Mouse (Mus musculus) kidney, postnatal 0 days (tissue): ENCODE data around the gene Nipal1. TPM values are rescaled to one million over a fixed set of nuclear protein-coding genes. Genes with fewer than 3 reads are reported as not detected.

ENCODE experiments used
- ATAC-seq: fragments of 200-750 bp; cut with Nextera tagmentation; replicated peaks from 2 replicates; pipeline ENCODE4 v1.8.0; 2017; ENCODE audit warnings: low read depth, moderate number of reproducible peaks, moderate TSS enrichment, moderate library complexity; ENCODE audit not compliant: low FRiP score
- DNase-seq: peaks from one replicate; pipeline ENCODE4 v3.0.0-alpha.2; 2016; ENCODE audit warnings: low spot score
- H3K27ac ChIP-seq: fragments of 300-500 bp; sonication (generic); 2 replicates; pipeline ENCODE4 v1.5.1; 2014; ENCODE audit warnings: mild to moderate bottlenecking
- H3K27me3 ChIP-seq: fragments of 300-500 bp; sonication (generic); 2 replicates; pipeline ENCODE4 v1.6.1; 2014; ENCODE audit warnings: low read length, mixed read lengths; ENCODE audit not compliant: insufficient read depth
- H3K36me3 ChIP-seq: fragments of 300-500 bp; sonication (generic); 2 replicates; pipeline ENCODE4 v1.6.1; 2014; ENCODE audit warnings: low read length, mixed read lengths; ENCODE audit not compliant: insufficient read depth
- H3K4me1 ChIP-seq: fragments of 300-500 bp; sonication (generic); replicated peaks from 2 replicates; pipeline ENCODE4 v1.6.1; 2014; ENCODE audit warnings: antibody characterized with exemption, low read length, mixed read lengths; ENCODE audit not compliant: insufficient read depth
- H3K4me2 ChIP-seq: fragments of 300-500 bp; sonication (generic); 2 replicates; pipeline ENCODE4 v1.6.1; 2014; ENCODE audit warnings: mild to moderate bottlenecking, low read length, moderate library complexity, mixed read lengths
- H3K4me3 ChIP-seq: fragments of 300-500 bp; sonication (generic); replicated peaks from 2 replicates; pipeline ENCODE4 v1.5.1; 2014; ENCODE audit warnings: low read depth, low read length
- H3K9ac ChIP-seq: fragments of 300-500 bp; sonication (generic); 2 replicates; pipeline ENCODE4 v1.6.1; 2014; ENCODE audit warnings: low read depth, low read length
- H3K9me3 ChIP-seq: fragments of 300-500 bp; sonication (generic); replicated peaks from 2 replicates; pipeline ENCODE4 v1.6.1; 2016; ENCODE audit warnings: low read length, inconsistent platforms, mixed read lengths
- CTCF ChIP-seq: IDR thresholded peaks from 2 replicates; pipeline ENCODE4 v1.5.1; 2016; ENCODE audit warnings: antibody characterized with exemption, low read depth, mild to moderate bottlenecking, moderate library complexity
- WGBS: fragments of 180-500 bp; shearing (Covaris S2); extraction: QIAGEN DNeasy Blood & Tissue Kit; methylation state at CpG from one replicate; pipeline ENCODE4 v1.1.7; 2014; 5-methylcytosine and 5-hydroxymethylcytosine counted together
- polyA plus RNA-seq: library from polyadenylated mRNA; unstranded; fragments of >200 nt; fragmentation: Nextera tagmentation; extraction: Ambion mirVana; gene quantifications from 2 replicates; pipeline ENCODE4 v1.2.1, GENCODE M21; 2015

The Nipal1 gene
- polyA plus RNA-seq, 1 experiment from 2014 or later: 8.2 TPM

GRCm38 (mm10) chr5:72709976-72710375 is 62.4 kb downstream of the Nipal1 start:
- ATAC-seq (no peak), DNase-seq (no peak)
- Histone ChIP-seq H3K4me2 (no peak overlapping the region), H3K9ac (no peak overlapping the region), H3K27me3 (no peaks in the 10 kb centered on the region), H3K4me3 (no peak overlapping the region), H3K27ac (no peak overlapping the region), H3K4me1 (0 out of 2 replicates have a peak, but pooled peaks cover 4% of the 10 kb centered on the region), H3K9me3 (no peaks in the 10 kb centered on the region), H3K36me3 (no peaks in the 10 kb centered on the region)
- TF ChIP-seq CTCF: no peak
- 92% methylated on average over 9 of the region's 9 CpGs for WGBS

DNA sequence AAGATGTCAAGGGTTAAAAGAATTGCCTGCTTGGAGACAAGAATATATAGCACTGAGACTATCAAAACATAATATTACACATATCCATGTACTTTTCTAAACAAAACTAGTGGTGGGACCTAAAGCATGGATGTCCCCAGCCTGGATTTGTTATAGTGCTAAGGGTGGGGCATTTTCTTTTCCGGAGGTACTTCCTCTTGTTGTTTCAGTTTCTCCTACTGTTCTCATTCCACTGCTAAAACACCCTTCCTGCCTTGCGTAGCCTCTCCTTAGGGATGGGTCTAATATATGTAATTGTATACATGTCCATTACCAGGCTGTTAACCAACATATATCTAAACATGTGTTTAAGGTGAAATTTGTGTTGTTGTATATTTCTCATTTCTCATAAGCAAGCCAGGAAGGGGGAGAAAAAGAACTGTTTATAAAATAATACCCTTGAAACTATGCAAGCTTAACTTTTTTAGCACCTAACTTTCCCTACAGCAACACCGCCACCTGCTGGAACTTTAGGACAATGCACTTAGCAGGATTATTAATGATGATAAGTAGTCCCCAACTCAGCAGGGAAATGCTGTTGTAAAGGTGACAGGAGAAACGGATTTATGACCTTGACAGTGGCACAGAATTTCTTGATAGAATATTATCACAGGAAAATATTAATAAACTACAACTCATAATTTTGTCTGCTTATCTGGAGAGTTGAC is 63.1 kb downstream of the Nipal1 start:
- TF ChIP-seq CTCF: peak; percentile 97
- Histone ChIP-seq H3K27ac (no peak overlapping the region), H3K9ac (no peak overlapping the region), H3K27me3 (no peaks in the 10 kb centered on the region), H3K4me2 (no peak overlapping the region), H3K36me3 (no peaks in the 10 kb centered on the region), H3K4me1 (0 out of 2 replicates have a peak, but pooled peaks cover 4% of the 10 kb centered on the region), H3K4me3 (no peak overlapping the region), H3K9me3 (no peaks in the 10 kb centered on the region)
- WGBS: 27% methylated on average over 4 of the region's 4 CpGs
- ATAC-seq: no peak
- DNase-seq: peak; percentile 85

GRCm38 (mm10) chr5:72720587-72720986 is 73.0 kb downstream of the Nipal1 start:
- no peaks in the 10 kb centered on the region for H3K4me1 ChIP-seq
- no peaks in the 10 kb centered on the region for H3K36me3 ChIP-seq
- no peak for ATAC-seq
- DNase-seq: no peak
- H3K4me3 ChIP-seq: no peak overlapping the region
- peak; percentile 44; the same call in 1 of the 2 replicates for TF ChIP-seq CTCF
- H3K27me3 ChIP-seq: no peaks in the 10 kb centered on the region
- no peak overlapping the region for H3K4me2 ChIP-seq
- 61% methylated on average over 7 of the region's 7 CpGs for WGBS
- H3K9me3 ChIP-seq: no peaks in the 10 kb centered on the region
- no peak overlapping the region for H3K27ac ChIP-seq
- H3K9ac ChIP-seq: no peak overlapping the region

Other genes with a start within 250 kb of the Nipal1 start
- 14.2 and 14.3 TPM in 2 replicates for gene Corin, start 143.3 kb upstream of the Nipal1 start, polyA plus RNA-seq
- 15.6 and 18.4 TPM in 2 replicates for gene Nfxl1, start 88.1 kb upstream of the Nipal1 start, polyA plus RNA-seq
- 1.1 and 1.6 TPM in 2 replicates for gene Zar1, start 66.5 kb upstream of the Nipal1 start, polyA plus RNA-seq
- 1.8 and 2.0 TPM in 2 replicates for gene Gm5868, start 60.2 kb upstream of the Nipal1 start, polyA plus RNA-seq
- gene Cnga1, start 3.5 kb upstream of the Nipal1 start, polyA plus RNA-seq: 0.07 TPM in 1 of 2 replicates, not detected in the other
- gene Txk, start 105.0 kb downstream of the Nipal1 start, polyA plus RNA-seq: 0.45 and 0.78 TPM in 2 replicates
- 8.4 and 9.1 TPM in 2 replicates for gene Tec, start 220.7 kb downstream of the Nipal1 start, polyA plus RNA-seq